Comparison of ENCODE assay signal across 28 mouse cellular contexts in the genomic region with DNA sequence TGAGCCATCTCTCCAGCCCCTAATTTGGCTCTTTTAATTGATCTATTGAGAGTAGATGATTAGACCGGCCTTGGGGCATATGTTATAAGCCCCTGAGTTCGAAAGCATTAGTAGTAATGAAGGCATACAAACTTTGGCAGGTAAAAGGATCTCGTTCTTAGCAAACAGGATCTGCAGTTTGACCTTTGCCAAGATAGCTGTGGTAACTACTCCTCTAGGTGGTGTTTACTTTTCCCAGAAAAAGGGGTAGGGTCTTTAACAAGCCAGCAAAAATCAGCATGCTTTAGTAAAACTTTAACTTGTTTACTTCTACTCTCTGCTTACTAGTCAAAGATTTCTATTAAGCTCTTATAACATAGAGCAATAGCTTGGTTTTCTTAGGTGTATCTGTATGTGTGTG.
"Had no signal": no experiment of that assay in that cellular context is flagged by ENCODE, and none has a peak within 500 bp of the region (broad histone marks: within the 10 kb centered on the region; RNA-seq: fewer than 3 reads in every experiment).

No protein-coding gene starts in this region.

- H3K27ac ChIP-seq: embryonic facial prominence, embryonic 10.5 days; embryonic facial prominence, embryonic 12.5 days; embryonic facial prominence, embryonic 13.5 days; embryonic facial prominence, embryonic 15.5 days; forebrain, embryonic 10.5 days; forebrain, embryonic 12.5 days; forebrain, embryonic 13.5 days; forebrain, embryonic 15.5 days; gastrocnemius, adult 2 months had no signal

- H3K27me3 ChIP-seq: forebrain, embryonic 12.5 days had no signal

- DNase-seq: cerebellum, adult 18-20 months; cerebellum, adult 2 months; cerebellum, adult 8-10 months; cerebellum, adult 9-10 months; cerebellum, adult 9-11 months; cerebellum, postnatal 10 days; cerebellum, postnatal 14 days; cerebellum, postnatal 25 days; cerebellum, postnatal 36 days; embryo, embryonic 11 days; forebrain, postnatal 0 days; gastrocnemius, adult 2 months; gastrocnemius, postnatal 10 days; gastrocnemius, postnatal 14 days; gastrocnemius, postnatal 25 days; gastrocnemius, postnatal 36 days; heart, adult 11 months; heart, adult 18-20 months had no signal

- H3K36me3 ChIP-seq: embryonic facial prominence, embryonic 10.5 days; embryonic facial prominence, embryonic 12.5 days; embryonic facial prominence, embryonic 13.5 days; embryonic facial prominence, embryonic 15.5 days; forebrain, embryonic 10.5 days; forebrain, embryonic 12.5 days; forebrain, embryonic 15.5 days had no signal

- H3K4me3 ChIP-seq: embryonic facial prominence, embryonic 10.5 days; embryonic facial prominence, embryonic 12.5 days; embryonic facial prominence, embryonic 13.5 days; embryonic facial prominence, embryonic 15.5 days; erythroblast, embryonic 14.5 days; forebrain, embryonic 10.5 days; forebrain, embryonic 12.5 days; forebrain, embryonic 13.5 days; forebrain, embryonic 15.5 days; gastrocnemius, adult 2 months had no signal

- H3K4me2 ChIP-seq: embryonic facial prominence, embryonic 12.5 days; embryonic facial prominence, embryonic 13.5 days; embryonic facial prominence, embryonic 15.5 days; forebrain, embryonic 12.5 days; forebrain, embryonic 13.5 days; forebrain, embryonic 15.5 days had no signal

- ATAC-seq: forebrain, embryonic 13.5 days; forebrain, embryonic 14.5 days; forebrain, embryonic 15.5 days; forebrain, postnatal 0 days had no signal

- H3K9me3 ChIP-seq: embryonic facial prominence, embryonic 10.5 days; embryonic facial prominence, embryonic 12.5 days; embryonic facial prominence, embryonic 13.5 days; embryonic facial prominence, embryonic 15.5 days; forebrain, embryonic 10.5 days; forebrain, embryonic 12.5 days; forebrain, embryonic 13.5 days; forebrain, embryonic 15.5 days had no signal

- H3K9ac ChIP-seq: embryonic facial prominence, embryonic 12.5 days; embryonic facial prominence, embryonic 13.5 days; embryonic facial prominence, embryonic 15.5 days; forebrain, embryonic 12.5 days; forebrain, embryonic 13.5 days; forebrain, embryonic 15.5 days; forebrain, postnatal 0 days had no signal

- H3K4me1 ChIP-seq: embryonic facial prominence, embryonic 12.5 days; embryonic facial prominence, embryonic 15.5 days; forebrain, embryonic 13.5 days; forebrain, embryonic 15.5 days had no signal
